Mouse (Mus musculus) MEL (cell line): ENCODE measurements around the gene Trio. TPM values are rescaled to one million over a fixed set of nuclear protein-coding genes. Genes with fewer than 3 reads are reported as not detected.

Source experiments
- DNase-seq: peaks from one replicate; pipeline ENCODE4 v3.0.0; 2011; ENCODE audit warnings: low read depth, low spot score
- H3K27ac ChIP-seq: 2 replicates; pipeline ENCODE4 v1.5.1; 2012; ENCODE audit warnings: low read depth, mild to moderate bottlenecking, control low read depth, low read length, moderate library complexity; ENCODE audit not compliant: control insufficient read depth
- H3K27me3 ChIP-seq, 2 experiments: fragments of 150-350 bp in 1 of 2; sonication (generic) in 1 of 2; 2 replicates each; pipeline ENCODE4 v1.6.1; 2012; ENCODE audit warnings: low read length in 2 of 2, mild to moderate bottlenecking in 2 of 2, improper control_type of control experiment in 1 of 2, moderate library complexity in 1 of 2; ENCODE audit not compliant: insufficient read depth in 2 of 2, control insufficient read depth in 1 of 2
- H3K36me3 ChIP-seq, 2 experiments: 2 replicates each; pipeline ENCODE4 v1.6.1; 2012 to 2014; ENCODE audit warnings: low read length in 2 of 2, improper control_type of control experiment in 1 of 2, inconsistent platforms in 1 of 2, mild to moderate bottlenecking in 1 of 2; ENCODE audit not compliant: insufficient read depth in 2 of 2, control insufficient read depth in 1 of 2
- H3K4me1 ChIP-seq, 2 experiments: fragments of 150-350 bp in 1 of 2; sonication (generic) in 1 of 2; 2 replicates each; pipeline ENCODE4 v1.6.1; 2012; ENCODE audit warnings: low read length in 2 of 2, improper control_type of control experiment in 1 of 2, mild to moderate bottlenecking in 1 of 2; ENCODE audit not compliant: insufficient read depth in 2 of 2, control insufficient read depth in 1 of 2
- H3K4me3 ChIP-seq, 2 experiments: fragments of 150-350 bp in 1 of 2; sonication (generic) in 1 of 2; 2 replicates each; pipeline ENCODE4 v1.5.1; 2012; ENCODE audit warnings: low read depth in 2 of 2, low read length in 2 of 2, mild to moderate bottlenecking in 2 of 2, moderate library complexity in 2 of 2, control low read depth in 1 of 2, improper control_type of control experiment in 1 of 2; ENCODE audit not compliant: control insufficient read depth in 1 of 2, insufficient read depth in 1 of 2
- H3K79me2 ChIP-seq: 2 replicates; pipeline ENCODE4 v1.6.1; 2012; ENCODE audit warnings: mild to moderate bottlenecking, low read length, moderate library complexity; ENCODE audit not compliant: control insufficient read depth, poor library complexity, insufficient read depth
- H3K9ac ChIP-seq: 2 replicates; pipeline ENCODE4 v1.6.1; 2012; ENCODE audit warnings: low read depth, mild to moderate bottlenecking, control low read depth, low read length, moderate library complexity; ENCODE audit not compliant: control insufficient read depth, poor library complexity, severe bottlenecking
- H3K9me3 ChIP-seq: fragments of 150-350 bp; sonication (generic); replicated peaks from 2 replicates; pipeline ENCODE4 v1.6.1; 2012; ENCODE audit warnings: mild to moderate bottlenecking, low read length, improper control_type of control experiment, moderate library complexity; ENCODE audit not compliant: insufficient read depth
- CHD1 ChIP-seq: IDR thresholded peaks from 2 replicates; pipeline ENCODE4 v1.6.1; 2012; ENCODE audit warnings: low read depth, mild to moderate bottlenecking, inconsistent platforms, low read length, improper control_type of control experiment
- E2F4 ChIP-seq: IDR thresholded peaks from 2 replicates; pipeline ENCODE4 v1.6.1; 2011; ENCODE audit warnings: low read depth, low read length, improper control_type of control experiment, borderline replicate concordance
- EP300 ChIP-seq, 2 experiments: IDR thresholded peaks; 2 replicates each; pipeline ENCODE4 v1.6.1; 2011; ENCODE audit warnings: improper control_type of control experiment in 2 of 2, low read length in 2 of 2, low read depth in 1 of 2, mild to moderate bottlenecking in 1 of 2
- GABPA ChIP-seq: IDR thresholded peaks from 2 replicates; pipeline ENCODE4 v1.6.1; 2012; ENCODE audit warnings: low read depth, mild to moderate bottlenecking, inconsistent platforms, low read length, improper control_type of control experiment, moderate library complexity
- GATA1 ChIP-seq: IDR thresholded peaks from 2 replicates; pipeline ENCODE4 v1.6.1; 2011; ENCODE audit warnings: low read depth, low read length, improper control_type of control experiment
- HCFC1 ChIP-seq: IDR thresholded peaks from 2 replicates; pipeline ENCODE4 v1.6.1; 2012; ENCODE audit warnings: low read depth, mild to moderate bottlenecking, inconsistent platforms, low read length, improper control_type of control experiment, moderate library complexity
- JUND ChIP-seq: IDR thresholded peaks from 2 replicates; pipeline ENCODE4 v1.6.1; 2011; ENCODE audit warnings: low read depth, mild to moderate bottlenecking, improper control_type of control experiment, low read length
- KAT2A ChIP-seq: conservative IDR thresholded peaks from 2 replicates; pipeline ENCODE4 v1.6.1; 2012; ENCODE audit warnings: low read depth, low read length, improper control_type of control experiment, inconsistent platforms
- MAFK ChIP-seq: IDR thresholded peaks from 2 replicates; pipeline ENCODE4 v1.6.1; 2011; ENCODE audit warnings: low read depth, mild to moderate bottlenecking, low read length, improper control_type of control experiment, borderline replicate concordance
- MEF2A ChIP-seq: IDR thresholded peaks from 2 replicates; pipeline ENCODE4 v1.6.1; 2014; ENCODE audit warnings: low read depth, mild to moderate bottlenecking, inconsistent platforms, low read length, improper control_type of control experiment; ENCODE audit not compliant: poor library complexity, insufficient replicate concordance, severe bottlenecking; ENCODE audit errors: extremely low read depth
- MYC ChIP-seq: IDR thresholded peaks from 2 replicates; pipeline ENCODE4 v1.6.1; 2011; ENCODE audit warnings: low read depth, mild to moderate bottlenecking, low read length, improper control_type of control experiment, moderate library complexity
- NELFE ChIP-seq: IDR thresholded peaks from 2 replicates; pipeline ENCODE4 v1.6.1; 2011; ENCODE audit warnings: low read depth, low read length, improper control_type of control experiment
- NRF1 ChIP-seq: IDR thresholded peaks from 2 replicates; pipeline ENCODE4 v1.6.1; 2014; ENCODE audit warnings: low read depth, mild to moderate bottlenecking, inconsistent platforms, low read length, improper control_type of control experiment, moderate library complexity; ENCODE audit not compliant: poor library complexity, insufficient read depth, severe bottlenecking
- POLR2A ChIP-seq, 2 experiments: IDR thresholded peaks; 2 replicates each; pipeline ENCODE4 v1.6.1; 2011 to 2012; ENCODE audit warnings: low read length in 2 of 2, mild to moderate bottlenecking in 2 of 2, control low read depth in 1 of 2, improper control_type of control experiment in 1 of 2, low read depth in 1 of 2, moderate library complexity in 1 of 2; ENCODE audit not compliant: control insufficient read depth in 1 of 2, insufficient read depth in 1 of 2, poor library complexity in 1 of 2
- POLR2AphosphoS2 ChIP-seq: IDR thresholded peaks from 2 replicates; pipeline ENCODE4 v1.6.1; 2011; ENCODE audit warnings: low read length, improper control_type of control experiment
- POLR2AphosphoS5 ChIP-seq: IDR thresholded peaks from 2 replicates; pipeline ENCODE4 v1.6.1; 2012; ENCODE audit warnings: low read depth, borderline replicate concordance, mild to moderate bottlenecking, inconsistent platforms, low read length, moderate library complexity, mixed read lengths
- RCOR1 ChIP-seq: IDR thresholded peaks from 2 replicates; pipeline ENCODE4 v1.6.1; 2012; ENCODE audit warnings: low read depth, mild to moderate bottlenecking, inconsistent platforms, low read length, improper control_type of control experiment
- TAL1 ChIP-seq: IDR thresholded peaks from 2 replicates; pipeline ENCODE4 v1.6.1; 2012; ENCODE audit warnings: mild to moderate bottlenecking, inconsistent platforms, low read length, moderate library complexity, mixed read lengths
- TBP ChIP-seq: IDR thresholded peaks from 2 replicates; pipeline ENCODE4 v1.8.0; 2011; ENCODE audit warnings: low read depth, low read length, improper control_type of control experiment
- UBTF ChIP-seq: IDR thresholded peaks from 2 replicates; pipeline ENCODE4 v1.6.1; 2012; ENCODE audit warnings: low read depth, mild to moderate bottlenecking, inconsistent platforms, low read length, improper control_type of control experiment, moderate library complexity, borderline replicate concordance; ENCODE audit not compliant: insufficient read depth
- USF1 ChIP-seq: IDR thresholded peaks from 2 replicates; pipeline ENCODE4 v1.6.1; 2014; ENCODE audit warnings: low read depth, mild to moderate bottlenecking, inconsistent platforms, low read length, improper control_type of control experiment, moderate library complexity
- ZC3H11A ChIP-seq: IDR thresholded peaks from 2 replicates; pipeline ENCODE4 v1.6.1; 2012; ENCODE audit warnings: low read depth, mild to moderate bottlenecking, inconsistent platforms, low read length, improper control_type of control experiment
- ZNF384 ChIP-seq: IDR thresholded peaks from 2 replicates; pipeline ENCODE4 v1.6.1; 2012; ENCODE audit warnings: low read depth, mild to moderate bottlenecking, inconsistent platforms, low read length, improper control_type of control experiment
- polyA plus RNA-seq, 2 experiments: library from polyadenylated mRNA; stranded (reverse) in 1 of 2; unstranded in 1 of 2; fragments of >175 nt in 1 of 2; fragments of >200 nt in 1 of 2; gene quantifications; 2 replicates each; pipeline versions ENCODE4 v1.2.1 to v1.2.4; 2012; ENCODE audit warnings: low replicate concordance in 2 of 2, low read depth in 1 of 2; ENCODE audit not compliant: insufficient read length in 2 of 2, insufficient read depth in 1 of 2, missing spikeins in 1 of 2
- total RNA-seq: library from RNA; depleted of rRNA; stranded (reverse); fragments of 300-350 nt; gene quantifications from 2 replicates; pipeline ENCODE4 v1.2.3, GENCODE M21; 2012

Gene Trio
- total and polyA plus RNA-seq, 3 experiments, result 0.91 to 1.1 TPM; not detected in 1

GRCm38 (mm10) chr15:27997391-27997841 is 28.2 kb downstream of the Trio start:
- Histone ChIP-seq H3K27me3 (no peaks in the 10 kb centered on the region), H3K27ac (no peak overlapping the region), H3K9me3 (no peaks in the 10 kb centered on the region; the same call in 1 of the 2 replicates), H3K4me1 (no peaks in the 10 kb centered on the region), H3K36me3 (no peaks in the 10 kb centered on the region), H3K4me3 (no peak overlapping the region), H3K9ac (no peak overlapping the region), H3K79me2 (no peaks in the 10 kb centered on the region)
- TF ChIP-seq MAFK, result no peak
- no peak for TF ChIP-seq JUND
- TF ChIP-seq MEF2A, result no peak
- no peak for TF ChIP-seq GABPA
- TF ChIP-seq POLR2A (IDR thresholded peaks at IDR 0.05; ENCODE audit: control insufficient read depth in 1 of 2, insufficient read depth in 1 of 2, low read depth in 1 of 2, low read length in 2 of 2, poor library complexity in 1 of 2), result no peak
- TF ChIP-seq ZC3H11A, result no peak
- TF ChIP-seq GATA1, result no peak
- no peak for TF ChIP-seq TBP
- TF ChIP-seq EP300 (IDR thresholded peaks at IDR 0.05; ENCODE audit: low read depth in 1 of 2, low read length in 2 of 2), result no peak
- no peak for TF ChIP-seq MYC
- DNase-seq, result no peak

GRCm38 (mm10) chr15:27996750-27997149 is 28.9 kb downstream of the Trio start:
- Histone ChIP-seq H3K36me3 (no peaks in the 10 kb centered on the region), H3K27me3 (no peaks in the 10 kb centered on the region), H3K4me3 (no peak overlapping the region), H3K9me3 (no peaks in the 10 kb centered on the region; the same call in 1 of the 2 replicates), H3K4me1 (no peaks in the 10 kb centered on the region), H3K27ac (no peak overlapping the region), H3K9ac (no peak overlapping the region), H3K79me2 (no peaks in the 10 kb centered on the region)
- TF ChIP-seq POLR2AphosphoS5, result no peak
- no peak for TF ChIP-seq NELFE
- TF ChIP-seq HCFC1, result no peak
- TF ChIP-seq RCOR1, result no peak
- TF ChIP-seq TBP, result no peak
- DNase-seq, result no peak

- Histone ChIP-seq H3K27me3 (no peaks in the 10 kb centered on the region), H3K79me2 (no peaks in the 10 kb centered on the region), H3K4me3 (no peak overlapping the region), H3K9ac (no peak overlapping the region), H3K27ac (no peak overlapping the region), H3K9me3 (no peaks in the 10 kb centered on the region; the same call in 1 of the 2 replicates), H3K36me3 (no peaks in the 10 kb centered on the region), H3K4me1 (no peaks in the 10 kb centered on the region)
- TF ChIP-seq ZC3H11A (no peak), NRF1 (no peak), HCFC1 (no peak), USF1 (no peak), CHD1 (no peak), POLR2AphosphoS2 (no peak), NELFE (no peak), TAL1 (no peak), EP300 (IDR thresholded peaks at IDR 0.05; ENCODE audit: low read depth in 1 of 2, low read length in 2 of 2) (no peak), UBTF (no peak), ZNF384 (no peak), GABPA (no peak), E2F4 (no peak), TBP (no peak), KAT2A (no peak), MAFK (no peak)
- DNase-seq, result no peak
Observed at GRCm38 (mm10) chr15:27995421-27995820, 30.2 kb downstream of the Trio start.
